Mouse (Mus musculus) heart, embryonic 13.5 days (tissue): Measurements from ENCODE around the gene Ubr2. TPM values are rescaled to one million over a fixed set of nuclear protein-coding genes. Genes with fewer than 3 reads are reported as not detected.

Experiments
- ATAC-seq: fragments of 200-750 bp; cut with Nextera tagmentation; 2 replicates; pipeline ENCODE4 v1.8.0; 2017; ENCODE audit warnings: moderate TSS enrichment; ENCODE audit not compliant: insufficient number of reproducible peaks, low FRiP score, low TSS enrichment; ENCODE audit errors: extremely low read depth
- H3K27ac ChIP-seq: fragments of 300-500 bp; sonication (generic); replicated peaks from 2 replicates; pipeline ENCODE4 v1.5.1; 2015; ENCODE audit warnings: moderate library complexity, mild to moderate bottlenecking, inconsistent platforms
- H3K27me3 ChIP-seq: fragments of 300-500 bp; sonication (generic); replicated peaks from 2 replicates; pipeline ENCODE4 v1.6.1; 2015; ENCODE audit warnings: mild to moderate bottlenecking, inconsistent platforms
- H3K36me3 ChIP-seq: fragments of 300-500 bp; sonication (generic); 2 replicates; pipeline ENCODE4 v1.6.1; 2015; ENCODE audit warnings: mild to moderate bottlenecking, inconsistent platforms
- H3K4me1 ChIP-seq: fragments of 300-500 bp; sonication (generic); 2 replicates; pipeline ENCODE4 v1.6.1; 2015; ENCODE audit warnings: inconsistent platforms
- H3K4me2 ChIP-seq: fragments of 300-500 bp; sonication (generic); 2 replicates; pipeline ENCODE4 v1.6.1; 2015; ENCODE audit warnings: inconsistent platforms, mild to moderate bottlenecking, moderate library complexity
- H3K4me3 ChIP-seq: fragments of 300-500 bp; sonication (generic); 2 replicates; pipeline ENCODE4 v1.5.1; 2015; ENCODE audit warnings: moderate library complexity, mild to moderate bottlenecking, inconsistent platforms
- H3K9ac ChIP-seq: fragments of 300-500 bp; sonication (generic); 2 replicates; pipeline ENCODE4 v1.6.1; 2015; ENCODE audit warnings: inconsistent platforms, mild to moderate bottlenecking, moderate library complexity
- H3K9me3 ChIP-seq: fragments of 300-500 bp; sonication (generic); 2 replicates; pipeline ENCODE4 v1.6.1; 2016; ENCODE audit warnings: inconsistent platforms
- WGBS: fragments of 180-500 bp; shearing (Covaris S2); methylation state at CpG from one replicate; pipeline ENCODE4 v1.1.7; 2015; ENCODE audit warnings: mixed read lengths; 5-methylcytosine and 5-hydroxymethylcytosine counted together
- polyA plus RNA-seq: library from polyadenylated mRNA; unstranded; fragments of >200 nt; fragmentation: Nextera tagmentation; extraction: Ambion mirVana; gene quantifications from 2 replicates; pipeline ENCODE4 v1.2.1, GENCODE M21; 2015

The Ubr2 gene
- polyA plus RNA-seq, 1 experiment from 2014 or later = 12.2 TPM

DNA sequence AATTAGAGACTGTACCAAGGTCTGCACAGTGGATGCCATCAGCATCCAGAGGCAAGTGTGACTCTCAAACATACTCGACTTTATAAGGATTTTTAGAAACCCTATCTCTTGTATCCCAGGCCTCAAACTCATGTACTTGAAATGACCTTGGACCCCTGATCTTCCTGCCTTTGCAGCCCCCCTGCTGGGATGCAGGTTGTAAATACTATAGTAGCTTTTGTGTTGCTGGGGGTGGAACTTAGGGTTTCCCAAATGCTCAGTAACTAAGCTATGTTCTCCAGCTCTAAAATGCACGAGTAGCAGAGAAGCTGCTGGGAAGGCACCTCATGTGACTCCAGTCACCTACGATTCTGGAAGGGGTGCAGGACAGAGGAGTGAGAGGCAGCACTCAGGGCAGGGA is 83.4 kb downstream of the Ubr2 start:
- Histone ChIP-seq H3K36me3 (peaks cover 44% of the 10 kb centered on the region), H3K27ac (no peak overlapping the region), H3K9ac (no peak overlapping the region), H3K27me3 (no peaks in the 10 kb centered on the region), H3K4me1 (no peaks in the 10 kb centered on the region), H3K9me3 (no peaks in the 10 kb centered on the region), H3K4me3 (no peak overlapping the region), H3K4me2 (no peak overlapping the region)
- ATAC-seq = no peak
- WGBS = 62% methylated on average over 3 of the region's 3 CpGs

DNA sequence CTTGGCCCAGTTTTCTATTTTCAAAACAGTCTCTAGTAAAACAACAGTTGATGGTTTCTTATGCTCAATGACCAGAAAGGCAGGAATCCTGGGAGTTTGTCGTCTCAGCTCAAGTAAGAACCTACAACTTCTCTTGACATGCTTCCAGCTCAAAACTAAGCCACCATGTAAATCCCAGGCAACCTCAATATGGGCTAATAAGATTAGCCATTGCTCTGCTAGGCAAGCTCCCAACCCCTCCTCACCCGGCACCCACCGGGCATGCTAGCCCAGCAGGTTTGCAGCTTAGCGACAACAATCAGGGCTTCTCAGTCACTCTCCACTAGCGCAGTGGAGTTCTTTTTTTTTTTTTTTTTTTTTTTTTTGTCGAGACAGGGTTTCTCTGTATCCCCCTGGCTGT is 84.2 kb downstream of the Ubr2 start:
- peaks cover 36% of the 10 kb centered on the region for H3K36me3 ChIP-seq
- H3K27me3 ChIP-seq = no peaks in the 10 kb centered on the region
- H3K4me2 ChIP-seq = no peak overlapping the region

GRCm38 (mm10) chr17:46920855-46921254 is 89.5 kb downstream of the Ubr2 start:
- Histone ChIP-seq H3K36me3 (no peaks in the 10 kb centered on the region), H3K4me2 (no peak overlapping the region), H3K27me3 (no peaks in the 10 kb centered on the region), H3K4me3 (no peak overlapping the region), H3K4me1 (no peaks in the 10 kb centered on the region), H3K9me3 (no peaks in the 10 kb centered on the region), H3K9ac (no peak overlapping the region), H3K27ac (no peak overlapping the region)
- no peak for ATAC-seq
- 56% methylated on average over 6 of the region's 6 CpGs for WGBS

More for the DNA sequence above, 84.2 kb downstream of the Ubr2 start:
- Histone ChIP-seq H3K4me3 (no peak overlapping the region), H3K4me1 (no peaks in the 10 kb centered on the region), H3K9me3 (no peaks in the 10 kb centered on the region), H3K27ac (no peak overlapping the region), H3K9ac (no peak overlapping the region)
- ATAC-seq = no peak
- WGBS = 47% methylated on average over 6 of the region's 6 CpGs

GRCm38 (mm10) chr17:46918951-46919350 is 91.4 kb downstream of the Ubr2 start:
- no peak overlapping the region for H3K4me2 ChIP-seq
- no peak overlapping the region for H3K9ac ChIP-seq
- no peak for ATAC-seq
- H3K27me3 ChIP-seq = no peaks in the 10 kb centered on the region
- no peak overlapping the region for H3K4me3 ChIP-seq
- no peaks in the 10 kb centered on the region for H3K4me1 ChIP-seq
- no peaks in the 10 kb centered on the region for H3K9me3 ChIP-seq
- H3K27ac ChIP-seq = no peak overlapping the region
- 31% methylated on average over 4 of the region's 4 CpGs for WGBS
- no peaks in the 10 kb centered on the region for H3K36me3 ChIP-seq

DNA sequence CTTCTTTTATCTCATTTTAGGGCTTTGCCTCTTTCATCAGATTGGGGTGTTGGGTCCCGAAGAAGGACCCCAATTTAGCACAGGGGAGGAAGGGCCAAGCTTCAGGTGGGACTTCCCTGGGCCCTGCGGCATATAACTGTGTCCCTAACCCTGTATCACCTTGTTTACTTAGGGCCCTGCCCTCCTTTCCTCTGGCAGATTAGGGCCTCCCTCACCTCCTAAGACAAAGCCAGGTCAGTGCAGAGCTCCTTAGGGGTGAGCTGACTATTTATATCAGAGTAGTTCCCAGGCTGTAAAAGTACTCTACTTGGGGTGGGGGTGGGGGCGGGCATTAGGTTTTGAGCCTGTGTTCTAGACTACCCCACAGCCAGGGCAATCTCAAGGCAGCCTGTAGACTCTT is 95.2 kb downstream of the Ubr2 start:
- H3K9me3 ChIP-seq = no peaks in the 10 kb centered on the region
- ATAC-seq = no peak
- peaks cover 7% of the 10 kb centered on the region for H3K4me1 ChIP-seq
- H3K27me3 ChIP-seq = no peaks in the 10 kb centered on the region
- H3K4me3 ChIP-seq = no peak overlapping the region
- H3K4me2 ChIP-seq = no peak overlapping the region
- H3K27ac ChIP-seq = no peak overlapping the region
- H3K36me3 ChIP-seq = no peaks in the 10 kb centered on the region
- no peak overlapping the region for H3K9ac ChIP-seq
- WGBS = 62% methylated on average over 3 of the region's 3 CpGs

DNA sequence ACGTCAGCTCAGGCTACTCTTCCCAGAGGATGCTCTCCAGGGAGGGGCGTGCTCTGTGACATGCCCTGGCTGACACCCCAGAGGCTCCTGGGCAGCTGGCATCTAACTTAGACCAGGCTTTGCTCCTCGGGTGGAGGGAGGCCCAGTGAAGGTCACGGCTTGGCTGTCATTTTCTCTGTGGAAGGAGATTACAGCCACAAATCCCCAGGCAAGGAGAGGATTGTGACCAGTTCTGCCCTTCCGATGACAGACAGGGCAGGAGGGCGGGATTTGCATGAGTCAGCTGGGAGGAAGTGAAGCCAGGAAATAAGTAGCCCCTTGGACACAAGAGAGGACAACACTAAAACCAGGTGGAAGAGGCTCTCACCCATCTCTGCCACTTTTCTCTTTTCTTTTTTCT is 98.0 kb downstream of the Ubr2 start:
- 20% methylated on average over 6 of the region's 6 CpGs for WGBS
- no peaks in the 10 kb centered on the region for H3K27me3 ChIP-seq
- H3K9ac ChIP-seq = no peak overlapping the region
- no peak for ATAC-seq
- peak overlapping the region; percentile 2; the same call in 1 of the 2 replicates for H3K4me2 ChIP-seq
- H3K27ac ChIP-seq = no peak overlapping the region
- H3K9me3 ChIP-seq = no peaks in the 10 kb centered on the region
- peaks cover 7% of the 10 kb centered on the region for H3K4me1 ChIP-seq
- no peaks in the 10 kb centered on the region for H3K36me3 ChIP-seq
- no peak overlapping the region for H3K4me3 ChIP-seq

DNA sequence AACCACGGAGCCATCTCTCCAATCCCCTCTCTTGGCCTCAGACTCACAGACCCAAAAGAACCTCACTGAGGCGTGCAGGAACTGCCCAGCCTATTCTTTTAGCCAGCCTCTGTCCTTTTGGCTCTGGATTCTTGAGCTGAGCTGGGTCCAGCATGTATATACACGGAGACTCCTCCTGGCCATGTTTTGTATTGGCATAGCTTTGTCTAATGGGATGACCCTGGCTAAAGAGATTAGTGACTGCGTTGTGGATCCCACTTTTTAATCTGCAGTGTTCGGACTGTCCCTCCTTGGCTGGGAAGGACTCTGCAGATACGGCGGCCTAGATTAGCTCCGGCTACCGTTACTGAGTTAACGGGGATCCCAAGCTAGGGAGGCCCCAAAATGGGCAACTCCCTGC is 100.2 kb downstream of the Ubr2 start, which contains the start of gene Prph2:
Gene Prph2, plus strand, starts transcription at position 274 of the 400 bp plus-strand sequence.
- Histone ChIP-seq H3K36me3 (no peaks in the 10 kb centered on the region), H3K27ac (no peak within 1 kb of the TSS), H3K9ac (no peak within 1 kb of the TSS), H3K4me3 (no peak within 1 kb of the TSS), H3K27me3 (no peaks in the 10 kb centered on the region), H3K4me1 (peaks cover 7% of the 10 kb centered on the region), H3K4me2 (no peak within 1 kb of the TSS), H3K9me3 (no peaks in the 10 kb centered on the region)
- 78% methylated on average over 10 of the region's 10 CpGs for WGBS
- no peak for ATAC-seq

DNA sequence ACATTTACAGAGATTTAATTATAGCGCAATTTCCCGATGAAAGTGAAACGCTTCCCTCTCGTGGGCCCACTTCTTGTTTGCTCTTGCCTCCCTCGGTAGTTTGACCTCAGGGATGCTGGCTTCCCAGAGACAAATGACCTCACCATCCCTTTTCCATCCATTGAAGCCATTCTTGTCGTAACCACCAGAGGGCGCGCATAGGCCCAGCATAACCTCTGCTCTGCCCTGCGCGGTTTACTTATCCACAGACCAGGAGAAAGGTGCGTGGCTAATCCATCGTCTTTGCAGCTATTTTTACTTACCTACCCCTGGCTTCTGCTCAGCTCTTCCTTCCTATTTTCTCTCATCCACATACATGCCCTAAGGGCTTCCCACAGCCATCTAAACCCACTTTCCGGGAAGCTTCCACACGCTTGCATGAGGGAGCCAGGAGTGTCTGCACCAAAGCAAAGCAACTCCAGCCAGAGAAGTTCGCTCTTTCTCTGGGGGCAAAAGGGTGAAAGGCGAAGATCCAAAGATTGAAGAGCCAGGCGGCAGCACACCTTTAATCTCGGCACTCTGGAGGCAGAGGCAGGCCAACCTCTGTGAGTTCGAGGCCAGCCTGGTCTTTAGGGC is 106.4 kb downstream of the Ubr2 start:
- ATAC-seq = no peak; the same call in 1 of the 2 replicates
- Histone ChIP-seq H3K27me3 (no peaks in the 10 kb centered on the region), H3K4me2 (peak overlapping the region; percentile 31; the same call in 1 of the 2 replicates)

DNA sequence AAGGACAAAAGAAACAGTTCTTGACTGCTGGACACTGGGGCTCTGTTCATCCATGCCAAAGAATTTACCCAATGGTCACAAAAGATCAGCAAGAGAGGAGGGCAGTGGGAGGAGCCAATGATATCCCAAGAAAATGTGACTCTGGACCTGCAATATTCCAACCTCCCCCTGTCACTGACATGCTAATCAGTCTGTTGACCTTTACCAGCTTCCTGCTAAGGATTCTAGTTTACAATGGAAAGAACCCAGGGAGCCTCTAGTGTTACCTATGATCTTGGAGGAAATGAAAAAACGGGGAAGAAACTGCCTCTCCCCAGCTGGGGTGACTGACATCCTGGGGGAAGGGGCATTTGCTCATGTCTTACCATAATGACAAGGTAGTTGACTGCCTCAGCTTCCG is 109.4 kb downstream of the Ubr2 start:
- H3K36me3 ChIP-seq = no peaks in the 10 kb centered on the region
- H3K27ac ChIP-seq = no peak overlapping the region
- no peak overlapping the region for H3K4me2 ChIP-seq
- no peak overlapping the region for H3K4me3 ChIP-seq
- ATAC-seq = no peak
- H3K27me3 ChIP-seq = no peaks in the 10 kb centered on the region
- H3K9me3 ChIP-seq = no peaks in the 10 kb centered on the region
- peaks cover 2% of the 10 kb centered on the region; the same call in 1 of the 2 replicates for H3K4me1 ChIP-seq
- H3K9ac ChIP-seq = no peak overlapping the region
- WGBS = 50% methylated on average over 2 of the region's 2 CpGs

More for the DNA sequence above, 106.4 kb downstream of the Ubr2 start:
- Histone ChIP-seq H3K27ac (no peak overlapping the region), H3K9me3 (no peaks in the 10 kb centered on the region), H3K4me1 (0 out of 2 replicates have a peak, but pooled peaks cover 2% of the 10 kb centered on the region), H3K4me3 (no peak overlapping the region), H3K36me3 (no peaks in the 10 kb centered on the region), H3K9ac (no peak overlapping the region)
- WGBS = 20% methylated on average over 19 of the region's 19 CpGs

DNA sequence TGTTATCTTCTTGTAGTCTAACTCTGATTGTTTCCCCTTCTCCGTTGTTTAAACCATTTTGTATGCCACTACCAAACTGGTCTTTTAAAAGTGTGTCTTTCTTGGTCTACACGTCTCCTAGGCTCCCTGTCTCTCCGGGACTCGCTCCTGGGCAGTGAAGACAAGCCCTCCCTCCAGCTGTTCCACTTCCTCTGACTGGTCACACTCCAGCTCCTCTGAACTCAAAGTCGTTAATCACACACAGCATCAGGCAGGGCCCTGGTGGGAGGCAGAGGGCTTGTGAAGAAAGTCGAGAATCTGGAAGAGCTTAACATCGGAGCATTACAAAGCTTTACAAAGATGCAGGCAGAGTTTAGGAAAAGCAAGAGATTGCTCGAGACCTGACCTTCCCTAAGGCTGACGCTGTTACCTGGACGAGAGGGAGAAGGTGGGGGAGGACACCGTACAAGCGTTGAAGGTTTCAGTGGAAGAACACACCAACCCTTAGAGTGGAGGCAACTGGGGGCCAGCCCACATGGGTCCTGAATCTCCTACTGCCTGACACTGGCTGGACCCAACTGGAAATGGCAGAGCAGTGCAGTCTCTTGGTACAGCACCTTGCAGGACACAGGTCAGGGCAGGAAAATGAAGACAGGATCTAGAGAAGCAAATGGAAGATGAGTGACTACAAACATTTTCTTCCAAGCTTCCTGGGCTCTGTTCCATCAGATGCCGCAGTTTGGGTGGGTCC is 113.0 kb downstream of the Ubr2 start:
- WGBS = 43% methylated on average over 13 of the region's 13 CpGs
- Histone ChIP-seq H3K27ac (no peak overlapping the region), H3K4me1 (peaks cover 10% of the 10 kb centered on the region), H3K4me3 (no peak overlapping the region), H3K27me3 (no peaks in the 10 kb centered on the region), H3K9ac (no peak overlapping the region), H3K9me3 (no peaks in the 10 kb centered on the region), H3K36me3 (peaks cover 15% of the 10 kb centered on the region), H3K4me2 (no peak overlapping the region)
- no peak for ATAC-seq

- no peak overlapping the region for H3K4me3 ChIP-seq
- peaks cover 18% of the 10 kb centered on the region for H3K36me3 ChIP-seq
- 91% methylated on average over 9 of the region's 9 CpGs for WGBS
- no peak for ATAC-seq
- H3K9ac ChIP-seq = no peak overlapping the region
- H3K27ac ChIP-seq = no peak overlapping the region
- no peaks in the 10 kb centered on the region for H3K27me3 ChIP-seq
- no peak overlapping the region for H3K4me2 ChIP-seq
- H3K9me3 ChIP-seq = no peaks in the 10 kb centered on the region
- H3K4me1 ChIP-seq = peaks cover 22% of the 10 kb centered on the region
Observed at GRCm38 (mm10) chr17:46895426-46895825, 114.9 kb downstream of the Ubr2 start.
